Mouse (Mus musculus) hindbrain, embryonic 11.5 days (tissue): ENCODE results near the gene Traf3. TPM values are rescaled to one million over a fixed set of nuclear protein-coding genes. Genes with fewer than 3 reads are reported as not detected.

Source experiments
- ATAC-seq: fragments of 200-750 bp; cut with Nextera tagmentation; 2 replicates; pipeline ENCODE4 v1.8.0; 2017; ENCODE audit warnings: mild to moderate bottlenecking, moderate TSS enrichment, moderate library complexity; ENCODE audit not compliant: low FRiP score
- DNase-seq: peaks from one replicate; pipeline ENCODE4 v3.0.0-alpha.2; 2015; ENCODE audit warnings: low spot score
- H3K27ac ChIP-seq: fragments of 300-500 bp; sonication (generic); 2 replicates; pipeline ENCODE4 v1.5.1; 2014; ENCODE audit warnings: mild to moderate bottlenecking, low read depth, low read length
- H3K27me3 ChIP-seq: fragments of 300-500 bp; sonication (generic); 2 replicates; pipeline ENCODE4 v1.6.1; 2014; ENCODE audit warnings: mild to moderate bottlenecking, low read length, moderate library complexity, mixed read lengths; ENCODE audit not compliant: control insufficient read depth, insufficient read depth
- H3K36me3 ChIP-seq: fragments of 300-500 bp; sonication (generic); 2 replicates; pipeline ENCODE4 v1.6.1; 2014; ENCODE audit warnings: mild to moderate bottlenecking, low read length, moderate library complexity, mixed read lengths; ENCODE audit not compliant: control insufficient read depth, insufficient read depth
- H3K4me1 ChIP-seq: fragments of 300-500 bp; sonication (generic); replicated peaks from 2 replicates; pipeline ENCODE4 v1.6.1; 2014; ENCODE audit warnings: low read length, mixed read lengths; ENCODE audit not compliant: control insufficient read depth, insufficient read depth
- H3K4me2 ChIP-seq: fragments of 300-500 bp; sonication (generic); replicated peaks from 2 replicates; pipeline ENCODE4 v1.6.1; 2014; ENCODE audit warnings: mild to moderate bottlenecking, low read depth, low read length
- H3K4me3 ChIP-seq: fragments of 300-500 bp; sonication (generic); 2 replicates; pipeline ENCODE4 v1.5.1; 2014; ENCODE audit warnings: low read depth, low read length
- H3K9ac ChIP-seq: fragments of 300-500 bp; sonication (generic); 2 replicates; pipeline ENCODE4 v1.6.1; 2014; ENCODE audit warnings: low read depth, low read length
- H3K9me3 ChIP-seq: fragments of 300-500 bp; sonication (generic); 2 replicates; pipeline ENCODE4 v1.6.1; 2016; ENCODE audit warnings: low read length; ENCODE audit not compliant: control insufficient read depth
- WGBS: fragments of 180-500 bp; shearing (Covaris S2); extraction: QIAGEN DNeasy Blood & Tissue Kit; methylation state at CpG from one replicate; pipeline ENCODE4 v1.1.7; 2014; 5-methylcytosine and 5-hydroxymethylcytosine counted together
- polyA plus RNA-seq: library from polyadenylated mRNA; unstranded; fragments of >200 nt; fragmentation: Nextera tagmentation; extraction: Ambion mirVana; gene quantifications from 2 replicates; pipeline ENCODE4 v1.2.1, GENCODE M21; 2014

Traf3 gene
- polyA plus RNA-seq, 1 experiment from 2014 or later = 16.2 TPM

DNA sequence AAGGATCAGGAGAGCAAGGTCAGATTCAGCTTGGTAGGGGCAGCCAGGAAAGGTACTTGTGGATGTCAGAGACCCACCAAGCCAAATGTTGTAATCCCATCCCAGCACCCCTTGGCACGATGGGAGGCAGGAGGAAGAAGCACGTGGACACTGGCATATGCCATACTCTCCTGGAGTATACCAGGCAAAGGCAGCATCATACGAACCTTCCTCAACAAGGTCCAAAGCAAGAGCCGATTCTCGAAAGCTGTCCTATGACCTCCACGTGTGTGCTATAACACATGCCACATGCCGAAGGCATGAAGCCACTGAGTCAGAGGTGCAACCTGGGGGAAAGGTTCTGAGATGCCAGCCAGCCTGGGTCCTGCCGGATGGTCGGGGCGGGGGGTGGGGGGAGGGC lies 5.3 kb upstream of the Traf3 start:
- Histone ChIP-seq H3K4me3 (no peak overlapping the region), H3K36me3 (no peaks in the 10 kb centered on the region), H3K27me3 (no peaks in the 10 kb centered on the region), H3K27ac (no peak overlapping the region), H3K9me3 (no peaks in the 10 kb centered on the region), H3K4me1 (peaks cover 14% of the 10 kb centered on the region), H3K9ac (no peak overlapping the region), H3K4me2 (no peak overlapping the region)
- 92% methylated on average over 10 of the region's 10 CpGs for WGBS
- DNase-seq (no peak), ATAC-seq (no peak)

DNA sequence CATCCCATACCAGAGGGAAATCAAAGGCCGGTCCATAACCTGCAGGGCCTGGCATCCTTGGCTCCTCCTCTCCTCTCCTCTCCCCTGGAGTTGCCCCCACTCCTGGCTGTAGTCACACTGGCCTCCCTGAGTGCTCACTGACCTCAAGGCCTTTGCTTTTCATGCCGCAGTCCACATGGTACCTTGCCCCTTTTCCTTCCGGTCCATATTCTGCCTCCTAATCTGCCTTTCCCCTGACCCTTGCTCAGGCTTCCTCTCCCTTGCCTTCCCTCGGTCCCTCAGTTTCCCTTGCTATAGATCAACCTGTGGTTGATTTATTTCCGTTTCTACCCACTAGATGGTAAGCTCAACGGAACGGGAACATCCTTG lies 4.2 kb upstream of the Traf3 start:
- ATAC-seq = no peak
- Histone ChIP-seq H3K27me3 (no peaks in the 10 kb centered on the region), H3K27ac (peak overlapping the region; percentile 67; the same call in 1 of the 2 replicates), H3K9ac (no peak overlapping the region), H3K4me3 (0 out of 2 replicates have a peak overlapping the region, but pooled peaks have one; percentile 4), H3K4me2 (0 out of 2 replicates have a peak overlapping the region, but pooled peaks have one; percentile 29), H3K36me3 (no peaks in the 10 kb centered on the region), H3K9me3 (no peaks in the 10 kb centered on the region), H3K4me1 (peaks cover 14% of the 10 kb centered on the region)
- 37% methylated on average over 7 of the region's 7 CpGs for WGBS
- DNase-seq = no peak

DNA sequence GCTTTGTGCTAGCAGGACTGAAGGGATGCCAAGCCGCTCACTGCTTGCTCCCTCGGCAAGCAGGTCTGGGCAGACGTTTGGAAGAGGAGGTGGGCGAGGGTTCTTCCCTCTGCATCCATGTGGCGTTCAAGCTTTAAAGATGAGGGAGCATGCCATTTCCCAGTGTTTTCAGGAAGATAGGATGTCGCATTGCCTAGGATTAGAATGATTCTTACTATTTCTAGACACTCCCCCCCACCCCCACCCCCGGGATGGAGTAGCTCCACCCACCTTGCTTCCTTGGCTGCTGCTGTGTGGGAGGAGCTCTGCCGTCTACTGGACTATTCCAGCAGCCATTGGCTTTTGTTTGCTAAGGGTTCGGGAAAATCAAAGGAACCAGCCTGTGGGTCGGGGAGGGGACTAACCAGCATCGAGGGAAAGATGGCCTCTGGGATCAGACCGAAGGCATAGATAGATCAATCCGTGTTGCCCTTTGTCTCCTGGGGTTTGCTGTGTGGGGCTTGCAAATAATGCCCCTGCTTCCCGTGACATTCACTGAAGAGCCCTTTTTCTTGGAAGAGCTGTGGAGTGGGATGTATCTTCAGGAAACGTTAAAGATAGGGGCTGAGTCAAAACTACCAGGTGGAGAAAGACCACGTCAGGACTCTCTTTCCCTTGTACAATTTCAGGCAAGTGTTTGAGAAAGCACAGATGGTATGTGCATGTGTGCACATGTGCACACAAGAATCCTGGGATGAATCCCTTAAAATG lies 3.7 kb upstream of the Traf3 start:
- peak overlapping the region; percentile 67 for H3K27ac ChIP-seq
- H3K36me3 ChIP-seq = no peaks in the 10 kb centered on the region
- peaks cover 14% of the 10 kb centered on the region for H3K4me1 ChIP-seq
- H3K4me2 ChIP-seq = peak overlapping the region; percentile 29; the same call in 1 of the 2 replicates
- 11% methylated on average over 16 of the region's 16 CpGs for WGBS
- ATAC-seq (peak; percentile 30), DNase-seq (peak; percentile 68)
- H3K27me3 ChIP-seq = no peaks in the 10 kb centered on the region
- peak overlapping the region; percentile 58 for H3K9ac ChIP-seq
- no peaks in the 10 kb centered on the region for H3K9me3 ChIP-seq
- 0 out of 2 replicates have a peak overlapping the region, but pooled peaks have one; percentile 18 for H3K4me3 ChIP-seq

GRCm38 (mm10) chr12:111164310-111164751 lies 1.8 kb upstream of the Traf3 start:
- Histone ChIP-seq H3K4me2 (peak overlapping the region; percentile 38), H3K9me3 (no peaks in the 10 kb centered on the region), H3K9ac (peak overlapping the region; percentile 46; the same call in 1 of the 2 replicates), H3K36me3 (no peaks in the 10 kb centered on the region), H3K27ac (peak overlapping the region; percentile 86), H3K27me3 (no peaks in the 10 kb centered on the region), H3K4me3 (peak overlapping the region; percentile 13; the same call in 1 of the 2 replicates), H3K4me1 (peaks cover 17% of the 10 kb centered on the region)
- 4% methylated on average over 13 of the region's 13 CpGs for WGBS
- ATAC-seq (peak; percentile 86), DNase-seq (peak; percentile 90)

- H3K9me3 ChIP-seq = no peaks in the 10 kb centered on the region
- H3K27ac ChIP-seq = peak overlapping the region; percentile 86
- H3K27me3 ChIP-seq = no peaks in the 10 kb centered on the region
- H3K36me3 ChIP-seq = no peaks in the 10 kb centered on the region
- H3K4me1 ChIP-seq = peaks cover 17% of the 10 kb centered on the region
- 68% methylated on average over 10 of the region's 10 CpGs for WGBS
- peak; percentile 10 for ATAC-seq
- peak overlapping the region; percentile 17; the same call in 1 of the 2 replicates for H3K9ac ChIP-seq
- H3K4me2 ChIP-seq = no peak overlapping the region; the same call in 1 of the 2 replicates
- peak overlapping the region; percentile 78; the same call in 1 of the 2 replicates for H3K4me3 ChIP-seq
- DNase-seq = peak; percentile 60
Observed at GRCm38 (mm10) chr12:111165146-111165812, 891 bp upstream of the Traf3 start.

DNA sequence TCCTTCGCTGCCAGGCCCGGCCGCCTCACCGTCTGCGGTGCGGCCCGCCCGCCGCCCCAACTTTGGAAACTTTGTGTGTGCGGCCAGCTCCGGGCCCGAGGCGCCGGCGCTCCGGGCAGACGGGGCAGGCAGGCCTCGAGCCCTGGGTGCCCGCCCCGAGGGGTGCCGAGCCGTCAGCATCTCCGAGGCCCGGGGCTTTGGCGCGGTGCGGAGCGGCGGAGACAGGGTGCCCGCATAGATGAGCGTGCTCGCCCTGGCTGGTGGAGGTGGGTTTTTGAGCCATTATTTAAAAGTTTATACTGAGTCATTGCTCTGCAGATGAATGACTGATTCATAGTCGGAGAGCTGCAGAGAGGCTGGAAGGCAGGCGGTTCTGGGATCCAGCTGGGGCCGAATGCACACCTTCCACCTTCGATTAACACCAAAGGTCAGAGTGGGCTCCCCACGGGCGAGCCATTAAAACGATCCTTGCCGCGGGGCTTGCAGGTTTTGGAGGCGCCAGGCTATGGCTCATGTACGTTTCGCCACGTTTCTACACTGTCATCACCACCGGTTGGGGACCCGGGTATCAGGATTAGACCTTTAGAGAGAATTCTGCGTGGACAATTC lies 615 bp downstream of the Traf3 start:
- Histone ChIP-seq H3K4me2 (peak overlapping the region; percentile 56), H3K9me3 (no peaks in the 10 kb centered on the region), H3K27me3 (no peaks in the 10 kb centered on the region), H3K27ac (peak overlapping the region; percentile 76), H3K9ac (peak overlapping the region; percentile 83), H3K4me1 (peaks cover 17% of the 10 kb centered on the region), H3K36me3 (no peaks in the 10 kb centered on the region), H3K4me3 (peak overlapping the region; percentile 78)
- DNase-seq (peak; percentile 66), ATAC-seq (peak; percentile 18; the same call in 1 of the 2 replicates)
- WGBS = under 1% methylated on average over 48 of the region's 48 CpGs

DNA sequence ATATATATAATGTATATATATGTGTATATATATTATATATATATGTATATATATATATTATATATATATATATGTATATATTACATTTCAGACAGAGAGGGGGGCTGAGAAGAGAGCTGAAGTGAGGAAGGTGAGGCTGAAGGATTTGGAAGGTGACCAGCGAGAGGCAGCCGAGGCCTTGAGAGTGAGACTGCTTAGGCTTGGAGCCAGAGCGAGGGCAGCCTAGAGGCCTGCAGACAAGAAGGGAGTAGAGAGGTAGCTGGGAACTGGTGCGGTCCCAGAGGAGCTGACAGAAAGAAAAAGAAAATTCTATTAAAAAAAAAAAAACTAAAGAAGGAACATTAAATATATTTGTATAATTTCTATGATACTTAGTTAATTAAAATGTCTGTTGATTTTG lies 2.7 kb downstream of the Traf3 start:
- 93% methylated on average over 4 of the region's 4 CpGs for WGBS
- Histone ChIP-seq H3K9ac (no peak overlapping the region), H3K9me3 (no peaks in the 10 kb centered on the region), H3K4me1 (peaks cover 15% of the 10 kb centered on the region), H3K27ac (no peak overlapping the region), H3K4me3 (no peak overlapping the region), H3K4me2 (no peak overlapping the region), H3K27me3 (no peaks in the 10 kb centered on the region), H3K36me3 (no peaks in the 10 kb centered on the region)
- ATAC-seq (no peak), DNase-seq (no peak)

GRCm38 (mm10) chr12:111178772-111179171 lies 12.6 kb downstream of the Traf3 start:
- Histone ChIP-seq H3K27ac (no peak overlapping the region), H3K9me3 (no peaks in the 10 kb centered on the region), H3K9ac (no peak overlapping the region), H3K27me3 (no peaks in the 10 kb centered on the region), H3K4me2 (no peak overlapping the region), H3K36me3 (no peaks in the 10 kb centered on the region), H3K4me1 (no peaks in the 10 kb centered on the region), H3K4me3 (no peak overlapping the region)
- ATAC-seq (no peak), DNase-seq (no peak)
- WGBS = 78% methylated on average over 4 of the region's 4 CpGs
